Mouse (Mus musculus): ENCODE results near the gene Opcml. TPM values are rescaled to one million over a fixed set of nuclear protein-coding genes. Genes with fewer than 3 reads are reported as not detected.

Gene Opcml
- total and polyA plus RNA-seq, 2 experiments from 2014 or later, result 48.3 to 88.2 TPM

DNA sequence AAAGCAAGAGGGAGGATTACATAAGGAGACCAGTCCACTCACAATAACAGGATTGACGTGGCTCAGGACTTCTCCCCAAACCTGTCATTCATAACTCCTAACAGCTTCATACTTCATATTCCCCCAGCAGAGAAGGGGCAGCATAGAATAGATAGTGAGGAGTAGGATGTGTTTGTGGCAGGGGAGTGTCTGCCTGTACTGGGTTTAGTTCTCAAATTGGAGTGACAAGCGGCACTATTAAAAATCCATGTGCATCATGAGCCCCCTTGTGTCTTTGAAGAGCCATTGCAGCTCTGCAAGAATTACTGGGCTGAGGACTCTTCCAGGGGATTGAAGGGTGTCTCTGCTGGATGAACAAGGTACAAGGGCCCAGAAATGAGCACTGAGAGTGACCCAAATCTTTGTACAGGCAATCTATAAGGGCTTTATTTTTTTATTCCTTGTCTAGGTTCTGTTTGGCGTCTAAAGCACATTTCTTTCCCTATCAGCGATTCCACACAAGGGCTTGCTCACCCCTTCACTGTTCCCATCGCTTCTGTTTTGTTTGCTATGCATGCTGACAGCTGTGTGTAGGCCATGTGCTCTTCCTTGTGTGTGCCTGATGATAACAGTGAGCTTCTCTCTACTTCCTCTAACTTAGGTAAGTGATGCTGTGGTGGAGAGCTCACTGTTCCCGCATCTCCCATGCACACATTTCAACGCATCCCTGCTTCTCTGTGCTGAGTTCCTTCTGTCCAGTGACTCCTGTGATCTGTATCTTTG is 457.3 kb downstream of the Opcml start:
- Histone ChIP-seq H3K9ac (replicated peaks; ENCODE audit: low read length) (no peak overlapping the region), H3K4me2 (ENCODE audit: low read depth, low read length) (no peak overlapping the region), H3K4me1 (ENCODE audit: insufficient read depth, low read length) (no peaks in the 10 kb centered on the region), H3K27ac (no peak overlapping the region), H3K4me3 (ENCODE audit: low read length) (no peak overlapping the region), H3K36me3 (ENCODE audit: insufficient read depth, low read length) (no peaks in the 10 kb centered on the region), H3K9me3 (ENCODE audit: low read length) (no peaks in the 10 kb centered on the region), H3K27me3 (ENCODE audit: insufficient read depth, low read length) (no peaks in the 10 kb centered on the region)
- peak; percentile 91 for TF ChIP-seq CTCF (IDR thresholded peaks at IDR 0.05; ENCODE audit: low read depth)
- peak; percentile 81 for ATAC-seq
- DNase-seq (ENCODE audit: low spot score), result peak; percentile 85
- WGBS, result 66% methylated on average over 7 of the region's 7 CpGs

- no peaks in the 10 kb centered on the region for H3K36me3 ChIP-seq (ENCODE audit: insufficient read depth, low read length)
- 88% methylated on average over 9 of the region's 9 CpGs for WGBS
- H3K4me2 ChIP-seq (ENCODE audit: low read depth, low read length), result no peak overlapping the region
- no peak overlapping the region for H3K4me3 ChIP-seq (ENCODE audit: low read length)
- DNase-seq (ENCODE audit: low spot score), result no peak
- no peak for TF ChIP-seq CTCF (IDR thresholded peaks at IDR 0.05; ENCODE audit: low read depth)
- H3K9ac ChIP-seq (replicated peaks; ENCODE audit: low read length), result no peak overlapping the region
- H3K27ac ChIP-seq, result no peak overlapping the region
- ATAC-seq, result no peak
- no peaks in the 10 kb centered on the region for H3K4me1 ChIP-seq (ENCODE audit: insufficient read depth, low read length)
- H3K27me3 ChIP-seq (ENCODE audit: insufficient read depth, low read length), result no peaks in the 10 kb centered on the region
- H3K9me3 ChIP-seq (ENCODE audit: low read length), result no peaks in the 10 kb centered on the region
Measured at GRCm38 (mm10) chr9:28251341-28251740, 460.8 kb downstream of the Opcml start.

DNA sequence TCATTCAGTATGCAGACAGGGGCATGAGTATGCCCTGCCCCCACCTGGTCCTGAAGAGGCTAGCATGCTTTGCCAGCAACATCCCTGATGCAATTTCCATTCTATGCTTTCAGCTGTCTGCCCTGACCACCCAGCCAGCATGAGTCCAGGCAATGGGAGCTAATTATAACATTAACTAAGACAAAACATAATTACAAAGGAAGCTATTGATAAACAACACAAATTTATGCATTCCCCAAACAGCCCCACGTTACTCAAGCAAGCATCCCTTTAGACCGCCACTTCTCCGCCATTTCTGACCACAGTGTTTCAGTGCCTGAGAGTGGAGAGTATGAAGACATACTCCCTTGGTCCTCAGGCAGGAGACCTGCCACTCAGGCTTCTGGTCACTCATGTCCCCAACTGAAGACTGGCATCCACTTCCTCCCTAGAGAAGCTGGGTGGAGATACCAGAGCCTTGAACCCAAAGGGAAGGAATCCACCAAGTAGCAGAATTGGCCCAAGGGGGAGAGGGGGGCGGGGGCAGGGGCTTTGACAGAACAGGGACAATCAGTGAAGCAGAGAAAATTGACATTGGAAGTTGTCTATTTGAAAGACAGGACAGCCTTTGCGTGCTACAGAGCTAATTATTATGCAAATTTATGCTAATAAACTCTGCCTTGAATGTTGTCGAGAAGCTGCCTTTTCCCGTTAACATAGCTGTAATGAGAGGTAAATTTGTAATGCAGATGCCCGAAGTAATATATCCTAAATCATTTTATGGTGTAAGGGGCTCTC is 464.7 kb downstream of the Opcml start:
- no peak overlapping the region for H3K27ac ChIP-seq
- ATAC-seq, result peak; percentile 77

DNA sequence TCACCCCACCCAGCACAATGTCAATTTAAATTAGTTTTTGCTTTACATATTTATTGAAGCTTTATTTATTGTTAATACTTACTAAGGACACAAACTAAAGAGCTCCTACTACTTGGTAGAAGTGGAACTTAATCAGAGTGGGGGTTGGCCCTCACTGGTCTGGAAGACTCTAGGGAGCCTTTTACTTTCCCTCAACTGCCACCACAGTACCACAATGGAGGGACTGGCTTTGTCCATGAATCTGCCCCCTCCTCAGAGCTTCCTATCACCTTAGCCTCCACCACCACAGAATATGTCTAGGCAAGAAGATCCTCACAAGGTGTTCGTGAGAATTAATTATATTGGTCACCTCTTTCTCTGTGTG is 465.3 kb downstream of the Opcml start:
- H3K27ac ChIP-seq, result no peak overlapping the region
- 81% methylated on average over 1 of the region's 1 CpGs for WGBS

More for the DNA sequence above, 464.7 kb downstream of the Opcml start:
- H3K4me1 ChIP-seq (ENCODE audit: insufficient read depth, low read length), result no peaks in the 10 kb centered on the region
- no peaks in the 10 kb centered on the region for H3K27me3 ChIP-seq (ENCODE audit: insufficient read depth, low read length)
- no peaks in the 10 kb centered on the region for H3K9me3 ChIP-seq (ENCODE audit: low read length)
- H3K4me3 ChIP-seq (ENCODE audit: low read length), result no peak overlapping the region
- TF ChIP-seq CTCF (IDR thresholded peaks at IDR 0.05; ENCODE audit: low read depth), result peak; percentile 13; the same call in 1 of the 2 replicates
- peak; percentile 35 for DNase-seq (ENCODE audit: low spot score)
- WGBS, result 31% methylated on average over 8 of the region's 8 CpGs
- no peaks in the 10 kb centered on the region for H3K36me3 ChIP-seq (ENCODE audit: insufficient read depth, low read length)
- H3K9ac ChIP-seq (replicated peaks; ENCODE audit: low read length), result no peak overlapping the region
- H3K4me2 ChIP-seq (ENCODE audit: low read depth, low read length), result no peak overlapping the region

DNA sequence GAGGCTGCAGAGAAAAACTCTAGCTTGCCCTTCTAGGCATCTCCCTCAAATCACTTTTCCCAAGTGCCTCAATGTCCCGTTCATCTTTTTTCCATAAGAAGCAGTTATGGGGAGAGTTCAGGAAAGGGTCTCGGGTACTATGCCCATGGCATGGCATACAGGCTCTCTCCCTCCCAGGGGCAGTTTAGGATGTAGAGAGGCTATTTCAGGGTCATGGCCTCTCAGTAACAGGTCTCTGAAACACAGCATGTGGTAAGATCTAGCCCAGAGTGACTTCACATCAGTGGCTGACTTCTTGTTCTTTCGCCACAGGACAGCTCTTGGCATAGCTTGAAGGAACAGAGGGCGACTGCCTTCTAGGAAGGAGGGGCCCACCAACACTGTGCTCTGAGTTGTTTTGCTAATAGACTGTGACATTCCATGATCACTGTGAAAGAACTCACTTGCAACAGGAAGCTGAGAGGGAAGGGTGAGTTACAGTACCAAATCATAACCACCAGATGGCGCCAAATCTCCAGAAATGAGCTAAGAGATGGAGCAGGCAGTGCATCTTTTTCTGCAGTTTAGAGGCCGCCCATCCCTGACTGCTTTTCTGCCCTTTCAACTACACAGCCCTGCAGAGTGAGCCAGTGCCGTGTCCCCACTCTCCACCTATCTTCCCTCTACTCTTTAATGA is 470.6 kb downstream of the Opcml start:
- Histone ChIP-seq H3K27me3 (ENCODE audit: insufficient read depth, low read length) (no peaks in the 10 kb centered on the region), H3K36me3 (ENCODE audit: insufficient read depth, low read length) (no peaks in the 10 kb centered on the region), H3K4me1 (ENCODE audit: insufficient read depth, low read length) (no peaks in the 10 kb centered on the region), H3K4me2 (ENCODE audit: low read depth, low read length) (no peak overlapping the region), H3K27ac (no peak overlapping the region), H3K9ac (replicated peaks; ENCODE audit: low read length) (no peak overlapping the region), H3K9me3 (ENCODE audit: low read length) (no peaks in the 10 kb centered on the region), H3K4me3 (ENCODE audit: low read length) (no peak overlapping the region)
- peak; percentile 89 for DNase-seq (ENCODE audit: low spot score)
- WGBS, result 10% methylated on average over 7 of the region's 7 CpGs
- peak; percentile 89 for ATAC-seq
- peak; percentile 95 for TF ChIP-seq CTCF (IDR thresholded peaks at IDR 0.05; ENCODE audit: low read depth)

More for the DNA sequence above, 465.3 kb downstream of the Opcml start:
- no peak for TF ChIP-seq CTCF (IDR thresholded peaks at IDR 0.05; ENCODE audit: low read depth)
- no peak overlapping the region for H3K9ac ChIP-seq (replicated peaks; ENCODE audit: low read length)
- no peak overlapping the region for H3K4me2 ChIP-seq (ENCODE audit: low read depth, low read length)
- no peaks in the 10 kb centered on the region for H3K36me3 ChIP-seq (ENCODE audit: insufficient read depth, low read length)
- no peak for DNase-seq (ENCODE audit: low spot score)
- H3K27me3 ChIP-seq (ENCODE audit: insufficient read depth, low read length), result no peaks in the 10 kb centered on the region
- ATAC-seq, result 0 out of 2 replicates have a peak, but pooled peaks have one; percentile 38
- H3K4me1 ChIP-seq (ENCODE audit: insufficient read depth, low read length), result no peaks in the 10 kb centered on the region
- H3K4me3 ChIP-seq (ENCODE audit: low read length), result no peak overlapping the region
- no peaks in the 10 kb centered on the region for H3K9me3 ChIP-seq (ENCODE audit: low read length)

DNA sequence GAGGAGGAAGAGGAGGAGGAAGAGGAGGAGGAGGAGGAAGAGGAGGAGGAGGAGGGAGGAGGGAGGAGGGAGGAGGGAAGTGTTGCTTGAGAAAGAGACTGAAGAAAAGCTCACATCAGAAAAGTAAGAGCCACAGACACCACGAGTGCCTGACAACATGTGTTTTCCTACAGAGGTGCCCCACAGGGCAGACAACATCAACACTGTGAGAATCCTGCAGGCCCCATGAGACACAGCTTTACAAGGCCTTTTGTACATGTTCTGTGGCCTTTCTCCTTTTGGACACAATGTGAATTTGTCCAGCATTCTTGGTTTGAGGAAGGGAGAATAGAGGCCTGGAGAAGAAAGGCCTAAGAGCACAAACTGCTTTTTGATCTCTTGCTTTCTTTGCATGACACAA is 471.4 kb downstream of the Opcml start:
- Histone ChIP-seq H3K9ac (replicated peaks; ENCODE audit: low read length) (no peak overlapping the region), H3K4me1 (ENCODE audit: insufficient read depth, low read length) (no peaks in the 10 kb centered on the region), H3K27me3 (ENCODE audit: insufficient read depth, low read length) (no peaks in the 10 kb centered on the region), H3K4me2 (ENCODE audit: low read depth, low read length) (no peak overlapping the region), H3K4me3 (ENCODE audit: low read length) (no peak overlapping the region), H3K36me3 (ENCODE audit: insufficient read depth, low read length) (no peaks in the 10 kb centered on the region), H3K9me3 (ENCODE audit: low read length) (no peaks in the 10 kb centered on the region), H3K27ac (no peak overlapping the region)
- WGBS, result 36% methylated on average over 1 of the region's 1 CpGs
- ATAC-seq, result no peak
- no peak for DNase-seq (ENCODE audit: low spot score)
- no peak for TF ChIP-seq CTCF (IDR thresholded peaks at IDR 0.05; ENCODE audit: low read depth)
